Mouse (Mus musculus) stomach, embryonic 14.5 days (tissue): ENCODE measurements at regions not wholly inside any gene's neighbourhood (a gene's known extent, or its start where the extent isn't known, plus 50 kb on each side); places are given as distances from the start of the nearest gene placed in this dataset.

Experiments used
- ATAC-seq: fragments of 200-750 bp; cut with Nextera tagmentation; 2 replicates; pipeline ENCODE4 v1.8.0; 2017; ENCODE audit warnings: low read depth, moderate TSS enrichment; ENCODE audit not compliant: insufficient number of reproducible peaks, insufficient read depth, low FRiP score
- H3K27ac ChIP-seq: fragments of 300-500 bp; sonication (generic); 2 replicates; pipeline ENCODE4 v1.5.1; 2014; ENCODE audit warnings: mild to moderate bottlenecking, low read length, moderate library complexity, mixed read lengths
- H3K27me3 ChIP-seq: fragments of 300-500 bp; sonication (generic); 2 replicates; pipeline ENCODE4 v1.6.1; 2014; ENCODE audit warnings: low read length, control low read depth, mixed read lengths; ENCODE audit not compliant: control insufficient read depth, insufficient read depth
- H3K36me3 ChIP-seq: fragments of 300-500 bp; sonication (generic); 2 replicates; pipeline ENCODE4 v1.6.1; 2014; ENCODE audit warnings: mild to moderate bottlenecking, control low read depth, low read length, moderate library complexity, mixed read lengths; ENCODE audit not compliant: control insufficient read depth, insufficient read depth
- H3K4me1 ChIP-seq: fragments of 300-500 bp; sonication (generic); 2 replicates; pipeline ENCODE4 v1.6.1; 2014; ENCODE audit warnings: low read length, control low read depth, mixed read lengths; ENCODE audit not compliant: control insufficient read depth, insufficient read depth
- H3K4me2 ChIP-seq: fragments of 300-500 bp; sonication (generic); replicated peaks from 2 replicates; pipeline ENCODE4 v1.6.1; 2014; ENCODE audit warnings: low read depth, low read length, control low read depth
- H3K4me3 ChIP-seq: fragments of 300-500 bp; sonication (generic); 2 replicates; pipeline ENCODE4 v1.5.1; 2014; ENCODE audit warnings: low read depth, low read length, control low read depth
- H3K9ac ChIP-seq: fragments of 300-500 bp; sonication (generic); replicated peaks from 2 replicates; pipeline ENCODE4 v1.6.1; 2014; ENCODE audit warnings: low read depth, mild to moderate bottlenecking, control low read depth, low read length, moderate library complexity, mixed read lengths
- H3K9me3 ChIP-seq: fragments of 300-500 bp; sonication (generic); 2 replicates; pipeline ENCODE4 v1.6.1; 2016; ENCODE audit warnings: low read depth, low read length, control low read depth; ENCODE audit not compliant: control insufficient read depth
- WGBS: fragments of 180-500 bp; shearing (Covaris S2); extraction: QIAGEN DNeasy Blood & Tissue Kit; methylation state at CpG from one replicate; pipeline ENCODE4 v1.1.7; 2014; 5-methylcytosine and 5-hydroxymethylcytosine counted together

DNA sequence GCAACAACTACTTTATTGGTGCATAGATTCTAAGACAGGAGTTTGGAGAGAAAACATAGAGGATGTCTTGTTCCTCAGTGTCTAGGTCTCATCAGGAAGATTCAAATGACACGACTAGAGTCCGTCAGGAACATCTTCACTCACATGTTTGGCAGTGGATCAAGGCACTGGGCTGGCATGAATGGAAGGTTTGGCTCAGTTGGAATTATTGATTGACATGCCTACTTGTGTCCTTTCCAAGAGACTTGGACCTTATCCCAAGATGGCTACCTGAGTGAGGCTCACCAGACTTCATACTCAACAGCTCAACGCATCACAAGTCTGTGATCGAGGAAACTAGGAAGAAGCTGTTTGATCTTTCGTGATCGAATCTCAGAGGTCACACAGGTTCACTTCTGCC, 251.2 kb upstream of the Igfbp7 start:
- H3K4me1 ChIP-seq, result no peaks in the 10 kb centered on the region
- no peak overlapping the region for H3K4me2 ChIP-seq
- no peaks in the 10 kb centered on the region for H3K9me3 ChIP-seq
- H3K27me3 ChIP-seq, result no peaks in the 10 kb centered on the region
- H3K27ac ChIP-seq, result no peak overlapping the region
- 92% methylated on average over 6 of the region's 6 CpGs for WGBS
- ATAC-seq, result no peak
- H3K4me3 ChIP-seq, result no peak overlapping the region
- H3K9ac ChIP-seq, result no peak overlapping the region
- H3K36me3 ChIP-seq, result no peaks in the 10 kb centered on the region

- H3K27ac ChIP-seq, result no peak overlapping the region
- H3K9ac ChIP-seq, result no peak overlapping the region
- H3K4me2 ChIP-seq, result no peak overlapping the region
- no peak for ATAC-seq
- 90% methylated on average over 5 of the region's 5 CpGs for WGBS
- H3K4me1 ChIP-seq, result no peaks in the 10 kb centered on the region
- H3K9me3 ChIP-seq, result no peaks in the 10 kb centered on the region
- H3K4me3 ChIP-seq, result no peak overlapping the region
- no peaks in the 10 kb centered on the region for H3K27me3 ChIP-seq
- H3K36me3 ChIP-seq, result no peaks in the 10 kb centered on the region
Measured at GRCm38 (mm10) chr5:77644651-77645050, 236.8 kb upstream of the Igfbp7 start.

GRCm38 (mm10) chr5:77620402-77620801, 212.6 kb upstream of the Igfbp7 start:
- H3K4me1 ChIP-seq, result no peaks in the 10 kb centered on the region
- WGBS, result 77% methylated on average over 4 of the region's 4 CpGs
- no peak overlapping the region for H3K27ac ChIP-seq
- no peak overlapping the region for H3K9ac ChIP-seq
- no peaks in the 10 kb centered on the region for H3K36me3 ChIP-seq
- no peak overlapping the region for H3K4me3 ChIP-seq
- no peak overlapping the region for H3K4me2 ChIP-seq
- H3K9me3 ChIP-seq, result no peaks in the 10 kb centered on the region
- ATAC-seq, result no peak
- H3K27me3 ChIP-seq, result no peaks in the 10 kb centered on the region

GRCm38 (mm10) chr5:77610496-77610895, 202.7 kb upstream of the Igfbp7 start:
- ATAC-seq, result no peak
- Histone ChIP-seq H3K4me2 (no peak overlapping the region), H3K36me3 (no peaks in the 10 kb centered on the region), H3K27me3 (no peaks in the 10 kb centered on the region), H3K9ac (no peak overlapping the region), H3K27ac (no peak overlapping the region), H3K9me3 (no peaks in the 10 kb centered on the region), H3K4me1 (no peaks in the 10 kb centered on the region), H3K4me3 (no peak overlapping the region)
- 87% methylated on average over 6 of the region's 6 CpGs for WGBS

DNA sequence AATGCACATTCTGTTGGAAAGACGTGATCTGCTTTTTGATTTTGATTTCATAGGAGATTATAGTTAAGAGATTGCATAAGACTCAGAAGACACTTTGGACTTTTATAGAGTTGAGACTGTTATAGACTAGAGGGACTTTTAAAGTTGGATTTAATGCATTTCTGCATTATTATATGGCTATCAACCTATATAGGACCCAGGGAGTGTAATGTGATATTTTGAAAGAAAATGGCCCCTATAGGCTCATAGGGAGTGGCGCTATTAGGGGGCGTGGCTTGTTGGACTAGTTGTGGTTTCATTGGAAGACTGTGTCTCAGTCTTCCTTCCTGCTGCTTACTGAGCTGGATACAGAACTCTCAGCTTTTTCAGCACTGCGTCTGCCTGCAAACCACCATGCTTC, 186.9 kb upstream of the Igfbp7 start:
- ATAC-seq, result no peak

DNA sequence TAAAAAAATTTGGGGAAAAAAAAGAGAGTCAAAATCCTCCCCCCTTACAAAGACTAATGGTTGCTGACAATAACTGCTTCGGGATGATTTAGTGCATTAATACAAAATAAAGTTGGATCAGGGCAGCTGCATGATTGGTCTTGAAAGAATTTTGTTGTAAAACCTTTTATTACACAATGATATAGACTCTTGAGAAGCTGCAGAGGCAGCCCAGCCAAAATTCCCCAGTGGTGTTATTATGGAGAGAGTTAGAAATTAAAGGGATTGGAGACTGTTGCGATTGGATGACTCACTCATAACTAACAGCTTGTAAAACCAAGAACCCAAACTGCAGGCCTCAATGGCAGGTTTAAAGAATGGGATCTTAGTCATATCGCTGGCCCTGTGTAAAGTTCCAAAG, 181.4 kb upstream of the Igfbp7 start:
- WGBS, result 85% methylated on average over 3 of the region's 3 CpGs
- no peak for ATAC-seq
- H3K4me2 ChIP-seq, result no peak overlapping the region

More for the DNA sequence above, 186.9 kb upstream of the Igfbp7 start:
- Histone ChIP-seq H3K4me1 (no peaks in the 10 kb centered on the region), H3K4me2 (no peak overlapping the region), H3K4me3 (no peak overlapping the region), H3K27me3 (no peaks in the 10 kb centered on the region), H3K36me3 (no peaks in the 10 kb centered on the region), H3K9me3 (no peaks in the 10 kb centered on the region), H3K9ac (no peak overlapping the region), H3K27ac (no peak overlapping the region)
- 90% methylated on average over 4 of the region's 4 CpGs for WGBS

DNA sequence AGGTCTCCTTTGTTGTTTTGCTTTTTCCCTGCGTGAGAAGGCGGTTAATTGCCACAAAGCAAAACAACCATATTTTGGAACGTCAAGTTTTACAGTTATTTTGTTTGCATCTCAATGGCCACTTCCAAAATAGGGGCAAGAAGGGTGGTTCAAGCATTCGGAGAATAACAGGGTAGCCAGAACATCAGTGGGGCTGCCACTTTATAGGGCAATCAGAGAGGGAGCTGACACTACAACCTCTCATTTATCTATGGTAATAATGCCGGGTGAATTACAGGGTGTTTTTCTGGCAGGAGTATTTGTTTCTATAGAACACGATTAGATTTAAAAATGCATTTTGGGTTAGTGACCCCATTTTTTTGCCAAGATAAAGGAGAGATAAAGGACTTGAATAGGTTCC, 173.9 kb upstream of the Igfbp7 start:
- Histone ChIP-seq H3K9me3 (no peaks in the 10 kb centered on the region), H3K36me3 (no peaks in the 10 kb centered on the region), H3K27me3 (no peaks in the 10 kb centered on the region), H3K4me2 (no peak overlapping the region; the same call in 1 of the 2 replicates), H3K4me1 (no peaks in the 10 kb centered on the region), H3K4me3 (no peak overlapping the region), H3K9ac (no peak overlapping the region), H3K27ac (no peak overlapping the region)
- WGBS, result 59% methylated on average over 6 of the region's 6 CpGs
- ATAC-seq, result no peak

More for the DNA sequence above, 181.4 kb upstream of the Igfbp7 start:
- Histone ChIP-seq H3K4me3 (no peak overlapping the region), H3K36me3 (no peaks in the 10 kb centered on the region), H3K9ac (no peak overlapping the region), H3K9me3 (no peaks in the 10 kb centered on the region), H3K4me1 (no peaks in the 10 kb centered on the region), H3K27ac (no peak overlapping the region), H3K27me3 (no peaks in the 10 kb centered on the region)

- no peak; the same call in 1 of the 2 replicates for ATAC-seq
- Histone ChIP-seq H3K4me1 (no peaks in the 10 kb centered on the region), H3K4me2 (no peak overlapping the region; the same call in 1 of the 2 replicates), H3K27ac (no peak overlapping the region), H3K36me3 (no peaks in the 10 kb centered on the region), H3K9me3 (no peaks in the 10 kb centered on the region), H3K27me3 (no peaks in the 10 kb centered on the region), H3K9ac (no peak overlapping the region), H3K4me3 (no peak overlapping the region)
- 34% methylated on average over 6 of the region's 6 CpGs for WGBS
Measured at GRCm38 (mm10) chr5:77581106-77581638, 173.3 kb upstream of the Igfbp7 start.
